Mouse (Mus musculus) urinary bladder, postnatal 10 days (tissue): ENCODE data around the gene Ehmt2.
"Not testable (repeated sequence)": the region's sequence is repeated elsewhere in the genome, so short reads cannot be mapped to it uniquely, and the experiment has no call there.

Source experiments
- DNase-seq: peaks from one replicate; pipeline ENCODE4 v3.0.0; 2022; ENCODE audit warnings: low spot score

Ehmt2 gene

GRCm38 (mm10) chr17:34927306-34928019, 29.2 kb downstream of the Ehmt2 start:
- no peak for DNase-seq

GRCm38 (mm10) chr17:34928841-34929240, 30.6 kb downstream of the Ehmt2 start:
- DNase-seq, result no peak

- DNase-seq, result peak; percentile 94
Observed at GRCm38 (mm10) chr17:34931061-34931734, 32.9 kb downstream of the Ehmt2 start, which contains the start of gene Neu1. Gene Neu1 (plus strand): TSS chr17:34931253.

GRCm38 (mm10) chr17:34931735-34932098, 33.4 kb downstream of the Ehmt2 start:
- DNase-seq, result no peak

GRCm38 (mm10) chr17:34932287-34932686, 34.0 kb downstream of the Ehmt2 start:
- DNase-seq, result no peak

- no peak for DNase-seq
Observed at GRCm38 (mm10) chr17:34934031-34934430, 35.8 kb downstream of the Ehmt2 start.

GRCm38 (mm10) chr17:34934830-34935229, 36.6 kb downstream of the Ehmt2 start:
- DNase-seq, result no peak

- no peak for DNase-seq
Observed at GRCm38 (mm10) chr17:34937960-34938505, 39.8 kb downstream of the Ehmt2 start.

GRCm38 (mm10) chr17:34941344-34942041, 43.2 kb downstream of the Ehmt2 start:
- no peak for DNase-seq

- no peak for DNase-seq
Observed at GRCm38 (mm10) chr17:34943128-34943815, 45.0 kb downstream of the Ehmt2 start.

GRCm38 (mm10) chr17:34944362-34944761, 46.1 kb downstream of the Ehmt2 start:
- no peak for DNase-seq

- no peak for DNase-seq
Observed at GRCm38 (mm10) chr17:34946486-34947140, 48.3 kb downstream of the Ehmt2 start.

- no peak for DNase-seq
Observed at GRCm38 (mm10) chr17:34947606-34948005, 49.3 kb downstream of the Ehmt2 start.

- DNase-seq, result not testable (repeated sequence)
Observed at GRCm38 (mm10) chr17:34948721-34949552, 50.7 kb downstream of the Ehmt2 start.

GRCm38 (mm10) chr17:34949553-34949969, 51.3 kb downstream of the Ehmt2 start:
- no peak for DNase-seq

GRCm38 (mm10) chr17:34950514-34951455, 52.5 kb downstream of the Ehmt2 start:
- no peak for DNase-seq

GRCm38 (mm10) chr17:34951636-34952377, 53.5 kb downstream of the Ehmt2 start:
- no peak for DNase-seq

GRCm38 (mm10) chr17:34952378-34953040, 54.2 kb downstream of the Ehmt2 start:
- peak; percentile 55 for DNase-seq
